Mouse (Mus musculus): ENCODE measurements around the gene 5730596B20Rik. TPM values are rescaled to one million over a fixed set of nuclear protein-coding genes. Genes with fewer than 3 reads are reported as not detected.

Gene 5730596B20Rik
- polyA plus RNA-seq, 3 experiments from 2014 or later, result not detected

- peak; percentile 29 for ATAC-seq
These were observed 36.1 kb downstream of the 5730596B20Rik start, which contains the start of the genes Hoxa3 and Gm28308 for GRCm38 (mm10) chr6:52213119-52213986. Gene Hoxa3, minus strand, starts transcription at chr6:52213336. Gene Gm28308, minus strand, starts transcription at chr6:52213339.

GRCm38 (mm10) chr6:52214271-52214670, 37.0 kb downstream of the 5730596B20Rik start:
- ATAC-seq, result no peak

GRCm38 (mm10) chr6:52215070-52215469, 37.8 kb downstream of the 5730596B20Rik start:
- no peak for ATAC-seq

GRCm38 (mm10) chr6:52215771-52216535, 38.7 kb downstream of the 5730596B20Rik start:
- no peak for ATAC-seq

GRCm38 (mm10) chr6:52216691-52217458, 39.6 kb downstream of the 5730596B20Rik start:
- no peak for ATAC-seq

- ATAC-seq, result peak; percentile 20
These were observed 40.1 kb downstream of the 5730596B20Rik start for GRCm38 (mm10) chr6:52217459-52217768.

GRCm38 (mm10) chr6:52217895-52218642, 40.8 kb downstream of the 5730596B20Rik start:
- no peak for ATAC-seq

GRCm38 (mm10) chr6:52218643-52219215, 41.4 kb downstream of the 5730596B20Rik start:
- ATAC-seq, result no peak

GRCm38 (mm10) chr6:52219234-52219942, 42.1 kb downstream of the 5730596B20Rik start:
- no peak for ATAC-seq

- no peak for ATAC-seq
These were observed 42.9 kb downstream of the 5730596B20Rik start for GRCm38 (mm10) chr6:52220003-52220864.

- ATAC-seq, result no peak
These were observed 43.6 kb downstream of the 5730596B20Rik start for GRCm38 (mm10) chr6:52220865-52221310.

GRCm38 (mm10) chr6:52221337-52221992, 44.2 kb downstream of the 5730596B20Rik start, which contains the start of gene Hoxa7:
Gene Hoxa7, minus strand, starts transcription at chr6:52221854.
- peak; percentile 66 for ATAC-seq

GRCm38 (mm10) chr6:52221993-52222685, 44.8 kb downstream of the 5730596B20Rik start:
- ATAC-seq, result no peak

- ATAC-seq, result no peak
These were observed 45.4 kb downstream of the 5730596B20Rik start for GRCm38 (mm10) chr6:52222729-52223128.

GRCm38 (mm10) chr6:52223939-52224760, 46.9 kb downstream of the 5730596B20Rik start:
- ATAC-seq, result no peak

GRCm38 (mm10) chr6:52224895-52225611, 47.8 kb downstream of the 5730596B20Rik start:
- ATAC-seq, result no peak

Data from inflammation-experienced regulatory T-cells, adult 6 months (primary cell).